Mouse (Mus musculus) kidney, adult 9 months (tissue): Measurements from ENCODE around the gene Tmem132a.
A peak's percentile ranks its signal among the peaks of the same experiment; 100 is the strongest.

Source experiments
- DNase-seq: peaks from one replicate; pipeline ENCODE4 v3.0.0; 2022

The Tmem132a gene

DNA sequence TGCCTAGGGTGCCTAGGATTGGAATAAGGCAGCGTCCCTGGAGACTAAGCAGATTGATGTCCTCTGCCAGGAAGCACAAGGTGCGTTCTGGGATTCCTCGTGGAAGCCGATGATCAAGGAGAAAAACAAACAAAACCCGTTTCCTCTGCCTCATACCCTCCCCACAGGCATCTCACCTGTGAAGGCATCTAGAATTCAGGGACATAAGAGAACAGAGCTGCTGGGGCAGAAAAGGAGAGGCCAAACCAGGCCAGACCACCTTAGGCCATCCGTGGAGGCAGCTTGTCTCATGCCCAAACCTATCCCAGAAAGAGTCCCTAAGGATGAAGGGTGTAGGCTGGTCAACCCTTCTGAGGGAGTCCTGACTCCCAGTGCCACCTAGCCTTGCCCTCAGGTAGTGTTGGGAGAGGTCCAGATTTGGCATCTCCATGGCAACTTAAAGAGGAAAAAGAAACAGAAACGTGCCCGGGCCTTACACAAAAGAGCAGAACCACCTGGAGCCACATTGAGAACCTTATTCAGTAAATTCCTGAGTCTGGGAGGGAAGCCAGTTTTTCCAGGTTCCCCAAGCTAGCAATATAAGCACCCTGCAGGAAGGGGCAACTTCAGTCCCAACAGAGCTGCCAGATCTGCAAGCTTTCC lies at the start of gene Tmem132a:
Gene Tmem132a, minus strand, starts transcription at position 55 of the 642 bp plus-strand sequence.
- DNase-seq, result peak; percentile 44

DNA sequence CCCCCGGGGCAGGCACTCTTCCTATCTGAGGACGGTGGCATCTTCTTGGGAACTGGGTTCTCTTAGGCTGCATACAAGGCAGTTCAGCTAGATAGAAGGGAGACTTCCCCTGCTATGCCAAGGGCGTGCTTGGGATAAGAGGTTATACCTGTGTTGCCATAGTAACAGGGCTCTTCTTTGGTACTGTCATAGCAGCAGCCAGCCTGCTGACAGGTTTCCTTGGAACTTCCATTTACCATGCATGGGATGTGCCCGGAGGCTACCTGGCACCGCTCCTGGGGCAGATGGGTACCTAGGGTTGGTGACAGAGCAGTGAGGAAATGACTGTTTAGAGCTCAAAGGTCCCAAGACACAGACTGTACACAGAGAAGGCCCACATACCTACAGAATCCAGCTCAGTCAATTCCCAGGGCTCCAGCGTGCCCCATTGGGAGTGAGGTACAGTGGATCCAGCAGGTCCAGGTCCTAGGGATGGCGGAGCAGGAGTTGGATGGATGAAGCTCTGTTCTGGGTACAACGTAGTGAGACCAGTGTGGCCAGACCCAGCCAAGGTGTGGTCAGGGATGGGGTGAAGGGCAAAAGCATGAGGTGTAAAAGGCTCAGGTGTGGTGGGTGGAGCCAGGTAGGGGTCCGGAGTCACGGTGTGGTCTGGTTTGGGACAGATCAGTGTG lies 48.7 kb upstream of the Tmem132a start:
- no peak for DNase-seq

DNA sequence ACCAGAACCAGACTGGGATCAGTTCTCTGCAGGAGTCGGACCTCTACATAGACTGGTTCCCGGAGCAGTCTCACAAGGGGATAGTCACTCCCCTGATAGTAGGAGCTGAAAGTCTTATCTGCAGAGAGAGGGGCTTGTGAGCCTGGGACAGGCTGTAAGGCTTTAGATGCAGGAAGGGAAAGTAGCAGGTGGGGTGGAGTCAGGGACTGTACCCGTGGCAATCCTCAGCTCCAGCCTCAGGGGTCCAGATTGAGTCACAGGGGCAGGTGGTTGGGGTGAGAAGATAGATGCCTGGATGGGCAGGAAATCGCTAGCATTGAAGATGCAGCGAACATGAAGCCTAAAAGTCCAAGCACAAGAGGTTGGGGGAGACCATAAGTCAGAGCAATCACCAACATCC lies 46.8 kb upstream of the Tmem132a start:
- DNase-seq, result no peak

DNA sequence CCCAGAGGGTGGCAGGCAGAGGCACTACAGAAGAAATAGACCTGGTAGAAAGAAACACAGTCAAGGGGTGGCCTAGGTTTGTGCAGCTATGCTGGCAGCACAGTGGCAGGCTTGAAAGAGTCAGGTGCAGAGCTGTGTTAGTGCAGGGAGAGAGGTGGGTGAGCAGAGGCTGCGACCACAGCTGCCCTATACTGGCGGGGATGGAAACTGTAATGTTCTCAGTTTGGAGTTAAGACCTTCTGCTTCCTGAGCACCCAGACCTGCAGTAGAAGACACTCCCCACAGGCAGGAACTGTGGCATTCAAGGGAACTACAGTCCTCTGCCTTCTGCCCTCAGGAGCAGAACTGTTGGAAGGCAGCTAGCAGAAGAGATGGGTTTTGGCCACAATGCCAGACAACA lies 45.1 kb upstream of the Tmem132a start:
- DNase-seq, result no peak

DNA sequence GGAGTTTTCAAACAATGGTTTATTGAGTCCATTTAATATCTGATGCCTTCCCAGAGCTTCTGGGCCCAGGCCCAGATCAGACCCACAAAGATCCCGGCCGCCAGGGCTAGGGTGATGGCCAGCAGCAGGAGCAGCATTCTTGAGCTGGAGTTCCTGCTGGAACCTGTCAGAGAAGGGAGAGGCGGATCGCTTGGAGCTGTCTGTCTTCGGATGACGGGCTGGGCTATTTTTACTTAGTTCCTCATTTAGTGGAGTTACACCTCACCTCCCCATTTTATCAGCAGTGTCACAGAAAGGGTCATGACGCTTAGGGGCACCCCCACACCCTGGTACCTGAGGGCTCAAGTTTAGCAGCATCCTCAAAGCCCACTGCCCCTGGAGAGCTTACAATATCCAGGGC lies 44.6 kb upstream of the Tmem132a start:
- no peak for DNase-seq

DNA sequence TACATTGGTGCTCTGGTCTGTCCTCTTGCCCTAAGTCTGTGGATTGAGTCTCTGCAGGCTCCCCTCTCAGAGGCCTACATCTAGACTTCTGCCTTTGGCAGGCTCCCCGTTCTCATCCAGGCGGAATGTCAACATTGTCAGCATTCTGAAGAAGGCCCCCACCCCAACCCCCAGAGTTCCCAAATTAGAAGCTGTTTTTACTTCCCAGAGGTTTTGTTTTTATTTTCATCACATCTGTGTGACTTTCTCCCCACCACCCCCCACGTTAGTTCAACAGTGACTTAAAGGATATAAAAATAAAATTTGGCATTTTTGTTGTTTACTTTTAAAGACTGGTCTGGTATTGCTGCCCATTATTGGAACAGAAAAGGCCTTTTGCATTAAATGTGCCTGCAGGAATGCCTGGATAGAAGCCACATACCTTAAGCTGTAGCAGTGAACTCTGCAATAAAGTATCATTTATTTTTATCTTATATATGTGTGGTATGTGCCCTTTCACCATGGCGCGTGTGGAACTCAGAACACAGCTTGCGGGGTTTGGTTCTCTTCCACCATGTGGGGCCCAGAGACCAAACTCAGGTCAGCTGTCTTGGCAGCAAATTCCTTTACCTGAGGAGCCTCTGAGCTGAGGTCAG lies 39.5 kb upstream of the Tmem132a start:
- no peak for DNase-seq

DNA sequence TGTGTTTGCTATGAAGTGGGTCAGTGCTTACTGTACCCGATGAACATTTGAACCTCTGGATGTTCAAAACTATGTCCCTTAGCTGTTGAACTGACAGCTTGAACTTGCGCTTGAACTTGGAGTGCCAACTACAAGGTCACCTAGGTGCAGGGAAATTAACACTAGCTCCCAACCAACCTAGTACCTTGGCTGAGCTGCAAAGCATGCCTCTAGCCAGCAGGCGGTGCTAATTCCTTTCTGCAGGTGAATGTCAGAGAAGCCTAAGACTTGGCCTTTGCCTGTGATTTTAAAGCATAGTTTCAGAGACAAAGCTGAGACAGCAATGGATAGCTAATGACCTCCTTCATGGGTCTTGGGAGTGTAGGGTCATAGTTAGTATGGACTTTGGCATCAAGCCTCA lies 38.2 kb upstream of the Tmem132a start:
- peak; percentile 75 for DNase-seq

DNA sequence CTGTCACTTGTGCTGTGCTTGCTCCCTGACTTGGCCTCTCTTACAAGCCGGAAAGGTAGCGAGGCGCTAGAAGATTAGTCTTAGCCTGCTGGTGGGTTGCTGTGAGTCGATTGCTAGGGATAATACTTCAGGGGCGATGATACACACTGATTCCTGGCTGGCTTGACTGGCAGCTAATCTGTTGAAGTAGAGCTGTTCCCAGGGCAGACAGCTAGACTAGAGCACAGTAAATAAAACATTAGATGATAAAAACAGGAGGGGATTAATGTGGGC lies 35.9 kb upstream of the Tmem132a start:
- DNase-seq, result no peak

DNA sequence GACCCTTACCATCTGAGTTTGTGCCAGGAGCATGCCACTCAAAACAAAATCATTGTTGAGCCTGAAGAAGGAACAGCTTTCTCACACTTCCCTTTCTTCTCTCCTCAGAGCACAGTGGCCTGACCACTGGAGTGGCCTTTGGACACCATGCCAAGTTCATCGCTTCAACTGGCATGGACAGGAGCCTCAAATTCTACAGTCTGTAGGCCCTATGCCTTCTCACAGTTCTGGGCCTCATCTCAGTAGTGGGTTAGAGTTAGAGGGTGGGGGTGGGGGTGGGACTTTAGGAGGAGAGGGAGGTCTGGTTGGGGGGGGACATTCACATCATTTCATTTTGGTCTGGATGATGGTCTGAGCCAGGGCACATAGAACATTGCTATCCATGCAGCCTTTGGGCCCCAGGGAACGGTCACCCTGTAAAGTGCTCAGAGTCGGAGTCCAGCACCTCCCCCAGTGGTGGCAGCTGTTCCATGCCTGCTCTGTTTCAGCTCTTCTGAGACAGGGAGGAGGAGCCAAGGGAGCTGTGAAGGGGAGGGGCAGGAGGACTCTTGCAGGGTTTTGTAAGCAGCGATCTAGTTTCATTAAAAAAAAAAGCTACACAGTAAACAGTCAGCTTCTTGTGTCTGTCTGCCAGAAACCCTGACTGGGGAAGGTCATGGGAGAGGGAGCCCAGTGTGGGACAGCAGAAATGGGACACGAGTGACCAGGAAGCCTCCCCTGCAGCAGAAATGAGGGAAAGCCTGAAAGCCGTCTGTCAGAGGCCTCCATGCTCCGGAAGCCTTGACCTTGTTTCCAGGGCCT lies 35.4 kb upstream of the Tmem132a start:
- DNase-seq, result peak; percentile 78

DNA sequence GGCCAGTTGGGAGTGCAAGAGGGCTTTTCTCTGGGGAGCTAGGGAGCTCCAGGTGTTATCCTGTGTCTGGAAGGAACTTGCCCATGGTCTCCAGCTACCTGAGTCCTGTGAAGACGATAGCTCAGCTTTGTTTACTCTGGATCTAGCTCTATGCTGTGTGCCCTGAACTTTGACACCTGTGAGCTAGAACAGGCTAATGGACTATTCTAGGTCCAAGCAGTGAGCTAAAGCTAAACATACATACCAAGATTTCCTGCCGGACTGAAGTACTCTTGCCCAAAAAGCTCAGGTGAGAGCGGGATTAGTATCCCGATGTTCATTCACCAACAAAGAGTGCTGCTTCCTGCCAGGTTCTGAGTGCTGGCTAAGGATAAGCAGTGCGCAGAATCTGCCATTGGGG lies 34.8 kb upstream of the Tmem132a start:
- no peak for DNase-seq

DNA sequence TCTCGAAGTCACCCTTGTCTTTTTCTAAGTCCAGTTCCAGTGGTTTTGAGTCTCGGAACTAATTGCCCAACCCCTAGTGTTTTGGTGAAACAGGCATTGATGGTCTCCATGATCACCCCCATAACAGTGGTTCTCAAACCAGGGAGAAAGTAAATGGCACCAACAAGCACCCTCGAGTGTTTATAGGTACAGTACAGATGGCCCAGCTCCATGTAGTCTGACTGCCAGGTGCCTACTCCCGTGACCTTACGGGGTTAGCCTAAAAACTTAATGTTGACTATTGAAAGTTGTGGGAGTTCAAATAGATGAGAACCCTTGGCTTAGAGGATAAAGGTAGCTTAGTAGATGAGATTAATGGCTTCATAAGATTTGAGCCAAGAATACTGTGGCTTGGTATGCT lies 31.3 kb upstream of the Tmem132a start:
- no peak for DNase-seq

DNA sequence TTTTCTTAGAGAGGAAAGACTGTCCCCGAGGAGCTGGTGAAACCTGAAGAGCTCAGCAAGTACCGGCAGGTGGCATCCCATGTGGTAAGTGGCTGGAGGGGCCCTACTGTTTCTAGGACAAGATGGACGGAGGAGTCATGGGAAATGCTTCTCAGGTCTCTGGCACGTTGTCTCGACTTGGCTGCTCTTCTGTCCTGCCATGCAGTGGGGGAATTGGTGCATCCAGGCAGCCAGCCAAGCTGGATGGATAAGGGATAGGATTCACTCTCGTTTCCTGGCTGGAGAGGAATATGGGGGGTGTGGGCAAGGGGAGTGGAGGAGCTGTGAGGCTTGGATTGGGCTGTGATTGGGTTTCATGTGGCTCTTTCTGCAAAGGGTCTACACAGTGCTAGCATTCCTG lies 30.6 kb upstream of the Tmem132a start:
- DNase-seq, result no peak

DNA sequence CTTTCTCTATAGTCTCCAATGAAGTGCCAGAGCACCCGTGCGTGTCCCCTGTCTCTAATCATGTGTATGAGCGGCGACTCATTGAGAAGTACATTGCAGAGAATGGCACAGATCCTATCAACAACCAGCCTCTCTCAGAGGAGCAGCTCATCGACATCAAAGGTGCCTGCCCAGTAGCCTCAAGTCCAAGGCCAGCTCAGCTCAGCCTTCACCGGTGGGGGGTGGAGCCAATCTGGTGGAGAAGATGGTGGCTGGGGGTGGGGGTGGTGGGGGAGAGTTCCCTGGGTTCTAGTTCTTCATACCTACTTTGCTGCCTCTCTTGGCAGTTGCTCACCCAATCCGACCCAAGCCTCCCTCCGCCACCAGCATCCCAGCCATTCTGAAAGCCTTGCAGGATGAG lies 27.8 kb upstream of the Tmem132a start:
- DNase-seq, result no peak

DNA sequence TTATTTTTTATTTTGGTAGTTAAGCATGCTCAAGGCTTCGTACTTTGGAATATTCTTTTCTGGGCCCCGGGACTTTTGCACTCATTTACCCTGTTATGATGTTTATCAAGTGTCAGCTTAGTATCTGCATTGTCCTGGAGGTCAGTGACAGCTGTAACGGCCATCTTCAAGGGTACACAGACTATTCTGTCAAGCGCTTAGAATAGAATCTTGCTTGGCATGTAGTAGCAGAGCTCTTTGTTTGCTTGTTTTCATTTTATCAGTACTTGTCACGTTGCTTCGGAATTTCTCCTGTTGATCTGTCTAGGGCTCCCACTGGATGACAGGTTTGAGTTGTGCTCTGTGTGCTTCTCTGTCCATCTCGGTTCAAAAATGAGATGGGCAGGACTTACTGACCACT lies 27.1 kb upstream of the Tmem132a start:
- DNase-seq, result no peak

DNA sequence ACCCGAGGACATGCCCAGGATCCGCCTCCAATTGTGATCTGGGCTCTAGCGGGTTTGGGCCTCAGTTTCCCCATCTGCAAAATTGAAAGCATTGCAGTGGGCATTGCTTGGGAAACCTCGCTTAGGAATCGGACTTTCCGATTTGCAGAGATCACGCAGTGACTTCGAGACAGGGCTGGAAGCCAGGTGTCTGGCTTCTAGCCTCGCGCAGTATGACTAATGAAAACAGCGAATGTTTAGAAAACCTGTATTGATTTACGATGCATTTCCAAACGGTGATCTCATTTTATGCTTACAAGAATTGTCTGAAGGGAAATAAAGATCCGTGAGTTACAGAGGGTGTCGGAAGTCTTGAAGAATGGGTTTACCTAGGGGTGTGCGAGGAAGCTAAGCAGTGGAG lies 26.0 kb upstream of the Tmem132a start:
- no peak for DNase-seq

DNA sequence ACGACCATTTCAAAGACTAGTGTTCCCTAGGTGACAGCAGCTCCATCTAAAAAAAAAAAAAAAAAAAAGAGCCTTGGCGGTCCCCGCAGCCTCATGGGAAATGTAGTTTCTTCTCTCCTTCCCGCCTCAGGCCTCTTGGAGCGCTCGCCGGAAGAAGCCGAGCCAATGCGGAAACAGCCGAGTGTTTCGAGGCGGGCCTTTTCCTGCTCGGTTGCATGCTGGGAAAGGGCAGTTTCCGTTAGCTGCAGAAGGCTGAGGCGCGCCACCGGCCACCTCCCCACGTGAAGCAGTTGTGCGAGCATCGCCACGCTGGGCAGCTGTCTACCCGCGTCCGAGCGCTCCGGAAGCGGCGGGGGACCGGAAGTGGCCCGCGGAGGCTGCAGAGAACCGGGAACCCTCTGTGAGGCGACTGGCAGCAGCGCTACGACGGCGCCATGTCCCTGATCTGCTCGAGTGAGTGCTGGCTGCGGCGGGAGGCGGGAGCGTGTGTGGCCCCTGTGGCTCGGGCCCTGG lies 25.3 kb upstream of the Tmem132a start, which contains the start of gene Prpf19:
Gene Prpf19, plus strand, starts transcription at position 216 of the 513 bp plus-strand sequence.
- DNase-seq, result peak; percentile 98

DNA sequence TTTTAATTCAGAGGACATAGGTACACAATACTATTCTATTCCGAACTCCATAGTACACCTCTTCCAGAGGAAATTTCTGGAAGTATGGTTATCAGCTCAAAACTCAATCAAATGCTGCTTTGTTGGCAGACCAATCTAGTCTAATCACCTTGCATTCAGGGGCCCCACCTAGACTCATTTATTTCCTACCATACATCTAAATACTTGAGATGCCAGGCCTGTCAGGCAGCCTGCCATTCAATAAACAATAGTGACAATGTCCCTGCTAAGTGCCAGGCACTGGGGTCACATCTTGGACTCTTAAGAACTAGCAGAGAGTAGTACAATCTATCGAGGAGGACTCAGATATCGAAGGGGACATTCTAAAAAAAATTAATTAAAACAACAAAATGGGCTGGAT lies 22.5 kb upstream of the Tmem132a start:
- DNase-seq, result no peak

DNA sequence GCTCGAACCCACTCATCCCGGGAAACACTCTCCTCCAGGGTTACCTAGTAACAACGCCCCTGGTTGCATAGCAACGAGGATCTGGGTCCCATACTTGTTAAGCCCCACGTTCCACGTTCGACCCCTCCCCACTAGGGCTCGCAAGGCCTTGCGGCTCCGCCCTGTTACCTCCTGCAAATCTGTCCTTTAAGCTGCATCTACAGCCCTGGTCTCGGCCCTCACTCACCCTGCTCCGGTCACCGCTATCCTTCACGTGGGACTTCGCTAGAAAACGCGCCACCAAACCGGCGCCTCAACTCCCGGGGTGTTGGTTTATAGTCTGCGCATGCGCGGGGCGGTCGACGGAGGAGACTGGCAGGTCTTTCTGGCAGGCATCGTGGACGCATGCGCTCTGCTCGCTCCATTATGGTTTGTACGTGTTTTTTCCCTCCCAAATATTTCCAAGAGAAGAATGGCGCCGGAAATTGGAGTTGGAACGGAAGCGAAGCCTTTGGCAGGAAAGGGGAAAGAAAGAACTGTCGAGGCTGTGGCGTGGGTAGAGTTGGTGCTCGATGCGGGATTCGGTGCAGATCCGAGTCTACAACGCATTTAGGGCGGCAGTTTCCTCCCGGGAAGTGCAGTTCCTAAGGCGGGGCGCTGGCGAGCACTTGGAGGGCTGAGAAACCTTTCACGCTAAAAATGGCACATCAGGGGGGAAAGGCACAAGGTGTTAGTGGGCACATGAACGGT lies 11.8 kb upstream of the Tmem132a start, which contains the start of gene Tmem109:
Gene Tmem109, minus strand, starts transcription at position 576 of the 729 bp plus-strand sequence.
- peak; percentile 94 for DNase-seq

DNA sequence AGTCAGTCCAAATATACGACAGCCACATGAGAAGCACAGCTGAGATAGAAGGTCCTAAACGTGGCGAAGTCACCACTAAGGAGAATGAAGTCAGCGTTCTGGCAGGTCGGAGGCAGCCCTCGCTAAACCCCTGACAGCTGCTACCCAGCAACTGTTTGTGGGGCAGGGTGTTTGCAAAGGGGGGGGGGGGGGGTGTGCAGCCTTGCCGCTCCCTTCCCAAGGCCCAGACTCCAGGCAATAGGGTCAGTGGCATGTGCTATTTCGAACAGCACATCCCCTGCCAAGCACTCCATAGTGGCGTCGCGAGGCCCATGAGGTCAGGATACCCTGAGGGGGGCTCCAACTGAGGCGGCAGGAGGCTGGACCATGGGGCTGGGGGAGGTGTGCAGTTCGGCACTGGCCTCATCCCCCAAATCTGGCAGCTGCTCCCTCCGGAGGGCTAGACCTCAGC lies 11.3 kb upstream of the Tmem132a start:
- DNase-seq, result no peak

DNA sequence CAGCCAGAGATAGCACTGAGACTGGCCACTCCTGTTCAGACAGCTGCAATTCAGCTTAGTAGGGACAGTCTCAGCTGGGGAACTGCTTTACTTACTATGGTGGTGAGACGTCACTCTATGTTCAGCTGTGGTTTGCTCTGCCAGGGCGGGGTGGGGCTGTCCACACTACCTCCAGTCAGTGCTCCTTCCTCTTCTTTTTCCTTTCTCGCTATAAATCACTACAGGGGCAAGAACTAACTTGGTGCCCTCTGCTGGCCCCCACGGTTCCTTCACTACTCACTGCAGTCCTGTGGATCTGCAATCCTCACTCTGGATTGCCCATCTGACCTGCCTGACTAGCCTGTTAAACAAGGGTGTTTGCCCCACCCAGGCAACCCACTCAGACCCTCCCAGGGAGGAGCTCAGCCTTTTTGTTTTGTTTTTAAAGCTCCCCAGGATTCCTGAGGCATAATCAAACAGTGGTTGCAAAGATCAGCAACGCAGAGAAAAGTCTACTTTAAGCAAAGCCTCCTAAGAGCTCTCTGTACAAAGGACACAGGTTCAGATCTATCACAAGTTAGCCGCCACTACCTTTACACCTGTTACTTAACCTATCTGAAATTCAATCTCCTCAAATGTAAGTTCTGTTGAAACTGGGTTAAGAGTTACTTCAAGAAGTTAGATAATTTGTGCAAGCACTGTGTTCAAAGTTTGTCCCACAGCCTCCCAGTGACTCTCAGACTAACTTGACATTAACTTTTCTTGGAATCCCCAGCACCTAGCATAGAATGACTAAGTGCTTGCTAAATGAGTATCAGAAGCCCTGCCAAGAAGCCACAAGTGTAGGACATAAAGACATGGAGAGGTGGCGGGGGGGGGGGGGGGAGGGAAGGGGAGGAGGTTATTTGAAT lies 10.6 kb upstream of the Tmem132a start:
- DNase-seq, result peak; percentile 61

DNA sequence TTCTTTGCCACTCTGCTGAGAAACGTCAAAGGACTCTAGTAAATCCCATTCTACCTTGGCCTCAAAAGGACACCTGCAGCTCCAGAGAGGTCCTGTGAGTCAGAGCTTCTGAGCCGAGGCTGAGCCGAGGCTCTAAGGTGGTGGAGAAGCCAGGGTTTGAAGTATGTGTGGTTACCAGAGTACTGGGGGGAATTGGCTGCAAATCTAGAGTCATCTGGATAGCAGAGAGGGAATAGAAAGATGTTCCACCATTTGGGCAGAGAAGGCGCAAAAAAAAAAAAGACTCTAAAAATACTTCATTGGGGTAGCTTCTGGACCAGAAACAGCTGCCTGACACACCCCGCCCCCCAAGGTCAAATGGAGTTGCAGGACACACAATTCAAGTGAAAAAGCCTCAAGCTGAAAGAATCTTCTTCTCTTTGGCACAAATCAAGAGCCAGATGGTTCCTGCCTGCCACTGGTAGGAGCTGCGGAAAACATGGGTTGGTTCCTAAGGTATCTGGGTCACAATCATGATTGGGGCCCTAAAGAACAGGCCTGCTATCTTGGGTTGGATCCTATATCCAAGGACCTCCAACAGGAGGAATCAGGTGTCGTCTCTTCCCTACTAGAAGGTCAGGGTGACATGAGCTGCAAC lies 8.6 kb upstream of the Tmem132a start:
- DNase-seq, result no peak
